Comparison of ENCODE assay signal across 8 mouse cellular contexts in the genomic region with DNA sequence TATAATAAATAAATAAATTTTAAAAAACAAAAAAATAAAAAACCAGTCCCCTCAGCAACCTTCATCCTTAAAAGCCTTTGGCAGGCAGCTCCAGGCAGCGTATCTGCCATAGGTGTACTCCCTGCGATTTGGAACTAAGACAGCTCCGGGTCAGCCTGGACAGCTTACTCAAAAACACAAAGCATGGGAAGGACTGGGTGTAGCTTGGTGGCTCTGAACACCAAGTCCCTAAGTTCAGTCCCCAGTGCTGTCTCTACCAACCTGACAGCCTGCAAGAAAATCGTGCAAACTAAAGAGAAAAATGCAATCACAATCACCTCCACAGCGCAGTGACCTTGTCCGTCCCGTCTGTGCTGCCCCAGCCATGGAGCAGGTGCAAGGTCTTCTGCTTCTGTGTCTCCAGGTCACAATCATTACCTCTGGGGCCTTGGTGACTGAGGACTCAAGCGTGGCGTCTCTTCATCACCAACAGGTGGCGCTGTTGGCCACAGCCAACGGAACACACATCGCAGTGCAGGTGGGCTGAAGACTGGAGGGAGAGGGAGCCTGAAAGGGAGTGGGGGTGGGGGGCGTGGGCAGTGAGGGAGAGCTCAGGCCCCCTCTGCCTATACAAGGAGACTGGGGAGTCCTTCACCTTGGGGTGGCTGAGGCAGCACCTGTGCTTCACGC. TPM values are rescaled to one million over a fixed set of nuclear protein-coding genes. Genes with fewer than 3 reads are reported as not detected.
A peak's percentile ranks its signal among the peaks of the same experiment; 100 is the strongest.
DNase-seq lines count a peak whose midpoint lies in the region; TF ChIP-seq lines count a peak whose summit lies in the region.

No protein-coding gene starts in this region.

- no peak overlapping the region for H3ac ChIP-seq in C2C12 (ENCODE audit: control insufficient read depth, insufficient read length, low read depth)

- TF ChIP-seq CTCF in C2C12 (IDR thresholded peaks at IDR 0.05; ENCODE audit: control insufficient read depth, insufficient read depth, insufficient read length) = peak; percentile 86
- TF ChIP-seq CTCF in embryonic fibroblast, embryonic 13.5 days (IDR thresholded peaks at IDR 0.05; ENCODE audit: borderline replicate concordance, insufficient read depth, low read length) = peak; percentile 94
- TF ChIP-seq CTCF in olfactory bulb, adult 2 months (IDR thresholded peaks at IDR 0.05; ENCODE audit: insufficient read depth, low read depth, low read length) = peak; percentile 87

- intact Hi-C loops in heart, postnatal 10 days (cut with DNase I) = no loop called here
- intact Hi-C loops in left cerebral cortex, postnatal 4 days (cut with DNase I) = no loop called here

- no peaks in the 10 kb centered on the region for H3K27me3 ChIP-seq in C2C12 (ENCODE audit: control insufficient read depth, insufficient read depth, insufficient read length)

- no peak overlapping the region for H3K27ac ChIP-seq in embryonic fibroblast, embryonic 13.5 days (ENCODE audit: insufficient read depth, low read length)
- H3K27ac ChIP-seq in olfactory bulb, adult 2 months (ENCODE audit: insufficient read depth, low read depth, low read length) = no peak overlapping the region

- H3K4me3 ChIP-seq in C2C12 (ENCODE audit: insufficient read depth, poor library complexity, severe bottlenecking) = no peak overlapping the region
- no peak overlapping the region for H3K4me3 ChIP-seq in embryonic fibroblast, embryonic 13.5 days (ENCODE audit: insufficient read depth, low read length)
- H3K4me3 ChIP-seq in olfactory bulb, adult 2 months (ENCODE audit: insufficient read depth, low read depth, low read length) = no peak overlapping the region

- no peaks in the 10 kb centered on the region for H3K79me3 ChIP-seq in C2C12 (ENCODE audit: low read depth)

- 43% methylated on average over 14 of the region's 14 CpGs for WGBS in olfactory bulb, adult 2 months

- H3K4me1 ChIP-seq in embryonic fibroblast, embryonic 13.5 days (ENCODE audit: control insufficient read depth, insufficient read depth, low read length) = peaks cover 4% of the 10 kb centered on the region; the same call in 1 of the 2 replicates
- H3K4me1 ChIP-seq in olfactory bulb, adult 2 months (ENCODE audit: control insufficient read depth, insufficient read depth, low read length) = peaks cover 24% of the 10 kb centered on the region

- DNase-seq in heart, postnatal 10 days = peak; percentile 45 to 63
- no peak for DNase-seq in heart, adult 9 months (ENCODE audit: low spot score in 2 of 2)
- DNase-seq in adrenal gland, postnatal 14 days = peak; percentile 66
- DNase-seq in left cerebral cortex, postnatal 4 days = peak; percentile 58
- DNase-seq in thymus, postnatal 10 days (ENCODE audit: low spot score in 2 of 2) = peak; percentile 58 to 83

- no peak for TF ChIP-seq POLR2A in embryonic fibroblast, embryonic 13.5 days (IDR thresholded peaks at IDR 0.05; ENCODE audit: low read depth, low read length)
- TF ChIP-seq POLR2A in olfactory bulb, adult 2 months (IDR thresholded peaks at IDR 0.05; ENCODE audit: insufficient read depth, low read depth, low read length) = no peak

- no peaks in the 10 kb centered on the region for H3K79me2 ChIP-seq in C2C12 (ENCODE audit: control insufficient read depth, insufficient read depth)

- no peaks in the 10 kb centered on the region for H3K36me3 ChIP-seq in C2C12 (ENCODE audit: control insufficient read depth, insufficient read depth)

TF ChIP-seq in C2C12, 6 proteins besides CTCF, POLR2A, EP300 and RAD21:
- TF ChIP-seq MAX (IDR thresholded peaks at IDR 0.05) (peak; percentile 31), CEBPB (IDR thresholded peaks at IDR 0.05; ENCODE audit: low read depth) (no peak), MYOG (IDR thresholded peaks at IDR 0.05; ENCODE audit: control insufficient read depth, extremely low read depth, insufficient read length) (no peak), USF1 (IDR thresholded peaks at IDR 0.05; ENCODE audit: low read depth) (no peak), FOSL1 (IDR thresholded peaks at IDR 0.05; ENCODE audit: insufficient read depth, low read length, poor library complexity, severe bottlenecking) (no peak)

RNA-seq across cellular contexts. Expression of gene Def6, which starts 3.4 kb away (rescaled TPM):
- total RNA-seq in heart, postnatal 10 days (2021) = 1 to 10 TPM; 3.4 to 4.0 TPM
- 5.7 TPM for polyA plus RNA-seq in C2C12 (2012; fragmentation: generic; extraction: Trizol)
- total RNA-seq in adrenal gland, postnatal 14 days (2021) = 3.3 and 8.9 TPM in 2 replicates
- 26.2 and 26.5 TPM in 2 replicates for polyA plus RNA-seq in embryonic fibroblast, embryonic 13.5 days (2011; ENCODE audit: insufficient read length, low read depth, missing spikeins)
- total RNA-seq in left cerebral cortex, postnatal 4 days (2021) = 1 to 10 TPM; 7.2 to 9.1 TPM
- not detected in 2 replicates for polyA plus RNA-seq in olfactory bulb, adult 2 months (2012; ENCODE audit: insufficient read depth, insufficient read length, low replicate concordance, missing spikeins)

RNA-seq across cellular contexts. Expression of gene Zfp523, which starts 27.3 kb away (rescaled TPM):
- total RNA-seq in heart, postnatal 10 days (2021) = 10 to 100 TPM; 21.4 to 26.9 TPM
- polyA plus RNA-seq in C2C12 (2012; fragmentation: generic; extraction: Trizol) = 21.0 TPM
- 36.8 and 43.4 TPM in 2 replicates for total RNA-seq in adrenal gland, postnatal 14 days (2021)
- 12.8 and 15.8 TPM in 2 replicates for polyA plus RNA-seq in embryonic fibroblast, embryonic 13.5 days (2011; ENCODE audit: insufficient read length, low read depth, missing spikeins)
- total RNA-seq in left cerebral cortex, postnatal 4 days (2021) = 10 to 100 TPM; 85.8 to 90.7 TPM
- polyA plus RNA-seq in olfactory bulb, adult 2 months (2012; ENCODE audit: insufficient read depth, insufficient read length, low replicate concordance, missing spikeins) = not detected in 2 replicates

RNA-seq across cellular contexts. Expression of gene Ppard, which starts 28.3 kb away (rescaled TPM):
- 10 to 100 TPM; 28.0 to 28.8 TPM for total RNA-seq in heart, postnatal 10 days (2021)
- polyA plus RNA-seq in C2C12 (2012; fragmentation: generic; extraction: Trizol) = 24.7 TPM
- total RNA-seq in adrenal gland, postnatal 14 days (2021) = 36.1 and 39.8 TPM in 2 replicates
- polyA plus RNA-seq in embryonic fibroblast, embryonic 13.5 days (2011; ENCODE audit: insufficient read length, low read depth, missing spikeins) = 31.6 and 36.1 TPM in 2 replicates
- total RNA-seq in left cerebral cortex, postnatal 4 days (2021) = 10 to 100 TPM; 17.4 to 19.0 TPM
- not detected in 2 replicates for polyA plus RNA-seq in olfactory bulb, adult 2 months (2012; ENCODE audit: insufficient read depth, insufficient read length, low replicate concordance, missing spikeins)

Comparison
In these comparisons a context has a peak if more than half of its experiments do, and no peak if none do; other contexts are left out.
1. DNase-seq: peak in heart, postnatal 10 days (2 of 2), adrenal gland, postnatal 14 days (single experiment), left cerebral cortex, postnatal 4 days (single experiment) and thymus, postnatal 10 days (2 of 2); none in heart, adult 9 months (0 of 2).
2. Peak in every context shown above with its lines, with median percentiles within 50 percentile points of each other: CTCF ChIP-seq.